Mouse (Mus musculus) megakaryocyte, adult 5-6 weeks (primary cell): ENCODE results near the gene Por. TPM values are rescaled to one million over a fixed set of nuclear protein-coding genes. Genes with fewer than 3 reads are reported as not detected.

ENCODE experiments used
- ATAC-seq: 2 replicates; pipeline ENCODE4 v1.8.0; 2016; ENCODE audit warnings: mild to moderate bottlenecking, inconsistent platforms; ENCODE audit not compliant: poor library complexity, severe bottlenecking
- total RNA-seq, 2 experiments: library from RNA; stranded (forward) in 1 of 2; stranded (reverse) in 1 of 2; fragments of 153-499, 151-499 nt in 1 of 2; fragments of 221-1000, 200-1000 nt in 1 of 2; gene quantifications; 2 replicates each; pipeline versions ENCODE4 v1.2.3 to v1.2.4; 2015 to 2017

Gene Por
- total RNA-seq (2015) (29.6 and 31.1 TPM in 2 replicates), total RNA-seq (2017) (45.9 and 49.7 TPM in 2 replicates)

- peak; percentile 82 for ATAC-seq
Observed at GRCm38 (mm10) chr5:135669741-135670275, at the start of gene Por. Gene Por, plus strand, starts transcription at chr5:135670033.

- ATAC-seq = no peak
Observed at GRCm38 (mm10) chr5:135620526-135620925, 49.3 kb upstream of the Por start.

GRCm38 (mm10) chr5:135621725-135622124 lies 48.1 kb upstream of the Por start:
- no peak for ATAC-seq

GRCm38 (mm10) chr5:135623006-135623563 lies 46.7 kb upstream of the Por start:
- no peak for ATAC-seq

- ATAC-seq = no peak
Observed at GRCm38 (mm10) chr5:135628916-135629315, 40.9 kb upstream of the Por start.

GRCm38 (mm10) chr5:135629401-135629800 lies 40.4 kb upstream of the Por start:
- ATAC-seq = no peak

GRCm38 (mm10) chr5:135630598-135630997 lies 39.2 kb upstream of the Por start:
- 0 out of 2 replicates have a peak, but pooled peaks have one; percentile 33 for ATAC-seq

GRCm38 (mm10) chr5:135632117-135632796 lies 37.6 kb upstream of the Por start, which contains the start of gene Rhbdd2:
Gene Rhbdd2, plus strand, starts transcription at chr5:135632618.
- peak; percentile 100 for ATAC-seq

- ATAC-seq = peak; percentile 38
Observed at GRCm38 (mm10) chr5:135632797-135633144, 37.1 kb upstream of the Por start.

- ATAC-seq = no peak
Observed at GRCm38 (mm10) chr5:135639760-135640458, 29.9 kb upstream of the Por start.

GRCm38 (mm10) chr5:135640459-135640789 lies 29.4 kb upstream of the Por start:
- no peak for ATAC-seq

- ATAC-seq = no peak
Observed at GRCm38 (mm10) chr5:135641028-135641427, 28.8 kb upstream of the Por start.

GRCm38 (mm10) chr5:135642686-135643551 lies 26.9 kb upstream of the Por start:
- no peak for ATAC-seq

GRCm38 (mm10) chr5:135643552-135643842 lies 26.3 kb upstream of the Por start:
- ATAC-seq = no peak

GRCm38 (mm10) chr5:135643869-135644268 lies 26.0 kb upstream of the Por start:
- no peak for ATAC-seq

- ATAC-seq = peak; percentile 51; the same call in 1 of the 2 replicates
Observed at GRCm38 (mm10) chr5:135645330-135645729, 24.5 kb upstream of the Por start.

- no peak for ATAC-seq
Observed at GRCm38 (mm10) chr5:135646038-135646437, 23.8 kb upstream of the Por start.

- no peak for ATAC-seq
Observed at GRCm38 (mm10) chr5:135648461-135649308, 21.1 kb upstream of the Por start.

- no peak for ATAC-seq
Observed at GRCm38 (mm10) chr5:135649309-135649633, 20.6 kb upstream of the Por start.

GRCm38 (mm10) chr5:135651536-135651935 lies 18.3 kb upstream of the Por start:
- ATAC-seq = no peak
